Mouse (Mus musculus) midbrain, embryonic 14.5 days (tissue): ENCODE data around the gene Gcgr. TPM values are rescaled to one million over a fixed set of nuclear protein-coding genes. Genes with fewer than 3 reads are reported as not detected.

Experiments
- ATAC-seq: fragments of 200-750 bp; cut with Nextera tagmentation; 2 replicates; pipeline ENCODE4 v1.8.0; 2017; ENCODE audit warnings: moderate number of reproducible peaks, moderate library complexity; ENCODE audit not compliant: low FRiP score, low TSS enrichment
- DNase-seq: peaks from one replicate; pipeline ENCODE4 v3.0.0-alpha.2; 2015
- H3K27ac ChIP-seq: fragments of 300-500 bp; sonication (generic); replicated peaks from 2 replicates; pipeline ENCODE4 v1.5.1; 2014; ENCODE audit warnings: mild to moderate bottlenecking, low read depth, low read length, moderate library complexity
- H3K27me3 ChIP-seq: fragments of 300-500 bp; sonication (generic); 2 replicates; pipeline ENCODE4 v1.6.1; 2014; ENCODE audit warnings: low read length, control low read depth, mixed read lengths; ENCODE audit not compliant: control insufficient read depth, insufficient read depth
- H3K36me3 ChIP-seq: fragments of 300-500 bp; sonication (generic); 2 replicates; pipeline ENCODE4 v1.6.1; 2014; ENCODE audit warnings: low read length, control low read depth; ENCODE audit not compliant: control insufficient read depth, insufficient read depth
- H3K4me1 ChIP-seq: fragments of 300-500 bp; sonication (generic); 2 replicates; pipeline ENCODE4 v1.6.1; 2014; ENCODE audit warnings: mild to moderate bottlenecking, antibody characterized with exemption, low read length, control low read depth; ENCODE audit not compliant: control insufficient read depth, insufficient read depth
- H3K4me2 ChIP-seq: fragments of 300-500 bp; sonication (generic); 2 replicates; pipeline ENCODE4 v1.6.1; 2014; ENCODE audit warnings: mild to moderate bottlenecking, low read length, moderate library complexity
- H3K4me3 ChIP-seq: fragments of 300-500 bp; sonication (generic); replicated peaks from 2 replicates; pipeline ENCODE4 v1.5.1; 2014; ENCODE audit warnings: low read depth, low read length
- H3K9ac ChIP-seq: fragments of 300-500 bp; sonication (generic); replicated peaks from 2 replicates; pipeline ENCODE4 v1.6.1; 2014; ENCODE audit warnings: mild to moderate bottlenecking, low read length, moderate library complexity
- H3K9me3 ChIP-seq: fragments of 300-500 bp; sonication (generic); 2 replicates; pipeline ENCODE4 v1.6.1; 2016; ENCODE audit warnings: low read length, control low read depth, mixed read lengths; ENCODE audit not compliant: control insufficient read depth
- WGBS: fragments of 180-500 bp; shearing (Covaris S2); extraction: QIAGEN DNeasy Blood & Tissue Kit; methylation state at CpG from one replicate; pipeline ENCODE4 v1.1.7; 2014; 5-methylcytosine and 5-hydroxymethylcytosine counted together
- polyA plus RNA-seq: library from polyadenylated mRNA; unstranded; fragments of >200 nt; fragmentation: Nextera tagmentation; extraction: Ambion mirVana; gene quantifications from 2 replicates; pipeline ENCODE4 v1.2.1, GENCODE M21; 2014

The Gcgr gene
- polyA plus RNA-seq, 1 experiment from 2014 or later: 0.21 TPM

DNA sequence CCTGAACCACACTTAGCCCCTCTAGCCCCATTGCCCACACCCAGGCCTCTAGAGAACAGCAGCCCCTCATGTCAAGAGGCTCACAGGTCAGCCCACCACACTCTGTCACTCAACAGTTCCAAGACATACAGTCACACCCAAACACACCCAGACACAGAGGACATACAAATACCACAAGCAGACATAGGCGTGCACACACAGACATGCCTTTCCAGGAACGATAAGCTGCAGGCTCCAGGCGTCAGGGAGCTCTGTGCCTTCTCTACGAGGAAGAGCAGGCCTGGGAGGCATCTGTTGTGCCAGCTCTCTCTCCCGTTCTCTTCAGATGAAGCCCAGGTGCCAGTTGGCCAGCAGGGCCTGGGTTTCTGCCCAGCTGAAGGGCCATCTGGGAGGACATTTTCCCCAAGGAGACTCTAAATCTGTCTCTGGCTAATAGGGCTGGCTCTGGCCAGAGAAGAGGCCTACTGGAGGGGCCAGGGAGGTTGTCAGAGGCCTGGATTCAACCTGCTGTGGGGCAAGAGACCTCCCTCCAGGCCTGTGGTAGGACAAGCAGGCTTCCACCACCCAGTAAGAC lies 9.4 kb upstream of the Gcgr start:
- Histone ChIP-seq H3K9me3 (no peaks in the 10 kb centered on the region), H3K36me3 (no peaks in the 10 kb centered on the region), H3K4me2 (no peak overlapping the region), H3K9ac (no peak overlapping the region), H3K4me3 (no peak overlapping the region), H3K4me1 (no peaks in the 10 kb centered on the region), H3K27ac (no peak overlapping the region), H3K27me3 (no peaks in the 10 kb centered on the region)
- ATAC-seq: no peak
- DNase-seq: no peak
- WGBS: 85% methylated on average over 5 of the region's 5 CpGs

DNA sequence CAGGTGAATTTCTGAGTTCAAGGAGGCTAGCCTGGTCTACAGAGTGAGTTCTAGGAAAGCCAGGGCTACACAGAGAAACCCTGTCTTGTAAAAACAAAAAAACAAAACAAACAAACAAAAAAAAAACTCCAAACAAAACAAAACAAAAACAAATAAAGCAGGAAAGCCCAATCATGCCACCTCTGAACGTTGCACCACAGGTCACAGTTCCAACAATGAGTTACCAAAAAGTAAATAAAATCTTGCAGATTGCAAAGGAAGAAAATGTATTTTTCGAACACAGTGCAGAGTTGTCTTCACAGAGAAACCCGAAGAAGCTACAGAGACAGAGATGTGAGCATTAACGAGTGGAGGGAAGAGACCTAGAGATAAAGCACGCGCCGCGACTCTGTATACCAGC lies 7.9 kb upstream of the Gcgr start:
- no peak for ATAC-seq
- Histone ChIP-seq H3K4me1 (no peaks in the 10 kb centered on the region), H3K9me3 (no peaks in the 10 kb centered on the region), H3K4me3 (no peak overlapping the region), H3K36me3 (no peaks in the 10 kb centered on the region), H3K27ac (no peak overlapping the region), H3K4me2 (no peak overlapping the region), H3K27me3 (no peaks in the 10 kb centered on the region), H3K9ac (no peak overlapping the region)
- DNase-seq: no peak
- WGBS: 88% methylated on average over 8 of the region's 8 CpGs

DNA sequence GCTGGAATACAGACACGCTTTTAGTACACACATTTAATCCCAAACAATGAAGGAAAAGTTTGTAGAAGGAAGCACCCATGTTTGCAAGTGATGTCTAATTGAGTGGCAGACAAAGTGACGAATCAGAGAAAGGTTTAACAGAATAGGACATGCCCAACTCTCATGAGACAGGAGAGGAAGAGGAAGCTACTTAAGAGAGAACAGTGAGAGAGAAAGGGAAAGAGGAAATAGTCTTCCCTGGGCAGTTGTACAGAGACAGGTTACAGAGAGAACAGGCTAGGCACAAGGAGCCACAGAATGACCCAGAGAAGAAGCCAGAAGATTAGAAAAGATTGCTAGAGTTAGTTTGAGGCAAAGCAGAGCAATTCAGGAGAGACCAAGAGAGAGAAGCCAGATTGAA lies 4.5 kb upstream of the Gcgr start:
- no peak overlapping the region for H3K4me2 ChIP-seq
- H3K4me1 ChIP-seq: 0 out of 2 replicates have a peak, but pooled peaks cover 4% of the 10 kb centered on the region
- no peak overlapping the region for H3K27ac ChIP-seq
- peaks cover 27% of the 10 kb centered on the region for H3K27me3 ChIP-seq
- no peak overlapping the region for H3K9ac ChIP-seq
- no peak for DNase-seq
- H3K9me3 ChIP-seq: no peaks in the 10 kb centered on the region
- no peak overlapping the region for H3K4me3 ChIP-seq
- H3K36me3 ChIP-seq: no peaks in the 10 kb centered on the region
- 74% methylated on average over 2 of the region's 2 CpGs for WGBS
- no peak for ATAC-seq

GRCm38 (mm10) chr11:120527690-120528354 lies 2.7 kb upstream of the Gcgr start:
- ATAC-seq (no peak), DNase-seq (no peak)
- no peak overlapping the region for H3K4me2 ChIP-seq
- WGBS: 83% methylated on average over 9 of the region's 9 CpGs
- H3K9ac ChIP-seq: no peak overlapping the region
- H3K36me3 ChIP-seq: no peaks in the 10 kb centered on the region
- H3K9me3 ChIP-seq: no peaks in the 10 kb centered on the region
- peaks cover 45% of the 10 kb centered on the region for H3K27me3 ChIP-seq
- H3K4me3 ChIP-seq: no peak overlapping the region
- H3K4me1 ChIP-seq: 0 out of 2 replicates have a peak, but pooled peaks cover 4% of the 10 kb centered on the region
- no peak overlapping the region for H3K27ac ChIP-seq

DNA sequence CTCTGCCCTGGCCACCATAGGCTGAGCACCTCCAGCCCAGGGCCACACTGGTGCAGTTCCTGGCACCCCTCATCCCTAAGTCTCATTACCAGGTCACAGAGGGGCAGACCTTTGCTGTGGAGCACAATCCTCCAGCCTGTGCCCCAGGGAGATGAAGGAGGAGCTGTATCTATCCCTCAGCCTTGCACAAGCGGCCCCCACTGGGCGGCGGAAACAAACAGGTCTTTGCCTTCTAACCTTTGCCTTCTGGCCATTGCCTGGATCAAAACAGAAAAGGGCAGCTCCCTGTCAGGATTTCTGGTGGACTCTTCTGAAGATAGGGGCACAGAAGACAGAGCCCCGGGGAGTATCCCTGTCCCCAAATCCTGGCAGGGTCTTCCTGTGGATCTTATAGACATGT lies 1.6 kb upstream of the Gcgr start:
- Histone ChIP-seq H3K9me3 (no peaks in the 10 kb centered on the region), H3K9ac (no peak overlapping the region), H3K27ac (no peak overlapping the region), H3K4me1 (0 out of 2 replicates have a peak, but pooled peaks cover 4% of the 10 kb centered on the region), H3K27me3 (peaks cover 47% of the 10 kb centered on the region), H3K36me3 (no peaks in the 10 kb centered on the region), H3K4me3 (no peak overlapping the region), H3K4me2 (no peak overlapping the region)
- 52% methylated on average over 4 of the region's 4 CpGs for WGBS
- DNase-seq (no peak), ATAC-seq (no peak)

DNA sequence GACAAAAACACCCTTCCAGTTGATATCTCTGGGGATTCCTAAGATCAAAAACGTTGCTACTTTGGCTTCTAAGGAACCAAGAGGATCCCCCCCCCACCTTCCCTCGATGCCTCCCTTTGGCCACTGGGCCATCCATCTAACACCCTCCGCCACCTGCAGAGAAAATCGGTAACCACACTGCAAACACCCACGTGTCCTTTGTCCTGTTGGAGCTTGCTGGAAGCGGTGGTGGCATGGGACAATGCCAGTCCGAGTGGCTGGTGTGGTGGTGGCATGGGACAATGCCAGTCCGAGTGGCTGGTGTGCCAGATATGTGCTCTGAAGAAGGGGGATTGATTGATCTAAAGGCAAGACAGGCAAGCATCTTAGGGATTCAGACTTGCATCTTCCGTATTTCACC lies 1.1 kb downstream of the Gcgr start:
- ATAC-seq (no peak), DNase-seq (no peak)
- 31% methylated on average over 9 of the region's 9 CpGs for WGBS
- Histone ChIP-seq H3K27me3 (peaks cover 47% of the 10 kb centered on the region), H3K27ac (no peak overlapping the region), H3K36me3 (no peaks in the 10 kb centered on the region), H3K9ac (no peak overlapping the region), H3K4me3 (no peak overlapping the region), H3K9me3 (no peaks in the 10 kb centered on the region), H3K4me2 (no peak overlapping the region), H3K4me1 (0 out of 2 replicates have a peak, but pooled peaks cover 4% of the 10 kb centered on the region)

GRCm38 (mm10) chr11:120534093-120534492 lies 3.6 kb downstream of the Gcgr start:
- H3K36me3 ChIP-seq: no peaks in the 10 kb centered on the region
- no peak overlapping the region for H3K9ac ChIP-seq
- no peak overlapping the region for H3K4me2 ChIP-seq
- H3K4me1 ChIP-seq: peaks cover 7% of the 10 kb centered on the region
- no peak overlapping the region for H3K4me3 ChIP-seq
- no peak for ATAC-seq
- DNase-seq: no peak
- H3K27me3 ChIP-seq: peaks cover 38% of the 10 kb centered on the region
- H3K9me3 ChIP-seq: no peaks in the 10 kb centered on the region
- no peak overlapping the region for H3K27ac ChIP-seq
- 82% methylated on average over 8 of the region's 8 CpGs for WGBS

- H3K4me1 ChIP-seq: peaks cover 15% of the 10 kb centered on the region
- peaks cover 28% of the 10 kb centered on the region for H3K27me3 ChIP-seq
- DNase-seq: no peak
- H3K36me3 ChIP-seq: no peaks in the 10 kb centered on the region
- no peak overlapping the region for H3K27ac ChIP-seq
- no peak for ATAC-seq
- 78% methylated on average over 3 of the region's 3 CpGs for WGBS
- H3K4me2 ChIP-seq: no peak overlapping the region
- H3K9ac ChIP-seq: no peak overlapping the region
- no peaks in the 10 kb centered on the region for H3K9me3 ChIP-seq
- no peak overlapping the region for H3K4me3 ChIP-seq
Measured at GRCm38 (mm10) chr11:120535145-120535544, 4.6 kb downstream of the Gcgr start.

DNA sequence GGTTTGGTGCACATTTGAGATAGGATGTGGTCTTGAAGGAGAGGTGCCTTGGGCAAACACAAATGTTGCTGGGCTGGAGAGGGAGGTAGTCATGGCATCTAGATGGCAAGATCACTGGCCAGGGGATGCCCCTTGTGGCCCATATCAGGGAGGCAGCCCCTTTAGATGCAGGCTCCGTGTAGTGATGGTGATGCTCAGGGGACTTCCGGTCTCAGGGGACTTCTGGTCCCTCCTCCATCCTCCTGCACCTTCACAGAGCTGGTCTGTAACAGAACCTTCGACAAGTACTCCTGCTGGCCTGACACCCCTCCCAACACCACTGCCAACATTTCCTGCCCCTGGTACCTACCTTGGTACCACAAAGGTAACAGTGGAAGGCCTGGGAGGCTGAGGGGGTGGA lies 5.3 kb downstream of the Gcgr start:
- Histone ChIP-seq H3K4me2 (no peak overlapping the region), H3K4me1 (peaks cover 12% of the 10 kb centered on the region), H3K36me3 (no peaks in the 10 kb centered on the region), H3K4me3 (no peak overlapping the region), H3K27me3 (peaks cover 22% of the 10 kb centered on the region), H3K9ac (no peak overlapping the region), H3K27ac (no peak overlapping the region), H3K9me3 (no peaks in the 10 kb centered on the region)
- 68% methylated on average over 3 of the region's 3 CpGs for WGBS
- ATAC-seq (no peak), DNase-seq (no peak)
